Mouse (Mus musculus) olfactory bulb, adult 2 months (tissue): Measurements from ENCODE around the gene Luc7l3. TPM values are rescaled to one million over a fixed set of nuclear protein-coding genes. Genes with fewer than 3 reads are reported as not detected.
A peak's percentile ranks its signal among the peaks of the same experiment; 100 is the strongest.

Experiments
- H3K27ac ChIP-seq: fragments of 200-500 bp; 2 replicates; pipeline ENCODE4 v1.5.1; 2012; ENCODE audit warnings: low read depth, low read length; ENCODE audit not compliant: insufficient read depth
- H3K4me1 ChIP-seq: fragments of 200-500 bp; 2 replicates; pipeline ENCODE4 v1.6.1; 2012; ENCODE audit warnings: low read length; ENCODE audit not compliant: control insufficient read depth, insufficient read depth
- H3K4me3 ChIP-seq: fragments of 200-500 bp; 2 replicates; pipeline ENCODE4 v1.5.1; 2012; ENCODE audit warnings: mild to moderate bottlenecking, low read depth, low read length, moderate library complexity; ENCODE audit not compliant: insufficient read depth
- CTCF ChIP-seq: fragments of 200-500 bp; IDR thresholded peaks from 2 replicates; pipeline ENCODE4 v1.5.1; 2012; ENCODE audit warnings: low read depth, mild to moderate bottlenecking, low read length, moderate library complexity; ENCODE audit not compliant: insufficient read depth
- POLR2A ChIP-seq: fragments of 200-500 bp; IDR thresholded peaks from 2 replicates; pipeline ENCODE4 v1.6.1; 2012; ENCODE audit warnings: mild to moderate bottlenecking, low read depth, low read length, moderate library complexity; ENCODE audit not compliant: insufficient read depth
- WGBS: fragments of 180-500 bp; shearing (Covaris S2); methylation state at CpG from one replicate; pipeline ENCODE4 v1.1.7; 2018; 5-methylcytosine and 5-hydroxymethylcytosine counted together
- polyA plus RNA-seq: library from polyadenylated mRNA; stranded (reverse); fragments of >200 nt; gene quantifications from 2 replicates; pipeline ENCODE4 v1.2.4, GENCODE M21; 2012; ENCODE audit warnings: low replicate concordance; ENCODE audit not compliant: missing spikeins, insufficient read depth, insufficient read length

Luc7l3 gene
- polyA plus RNA-seq, 1 experiment: 287 TPM

GRCm38 (mm10) chr11:94285886-94286574 is 35.8 kb downstream of the Luc7l3 start:
- WGBS: 85% methylated on average over 11 of the region's 11 CpGs

GRCm38 (mm10) chr11:94283536-94284099 is 38.2 kb downstream of the Luc7l3 start:
- TF ChIP-seq POLR2A: no peak
- no peak for TF ChIP-seq CTCF
- 91% methylated on average over 6 of the region's 6 CpGs for WGBS
- H3K4me1 ChIP-seq: no peaks in the 10 kb centered on the region
- H3K27ac ChIP-seq: no peak overlapping the region
- no peak overlapping the region for H3K4me3 ChIP-seq

More at GRCm38 (mm10) chr11:94285886-94286574, 35.8 kb downstream of the Luc7l3 start:
- Histone ChIP-seq H3K27ac (no peak overlapping the region), H3K4me1 (no peaks in the 10 kb centered on the region), H3K4me3 (no peak overlapping the region)
- TF ChIP-seq CTCF: no peak
- TF ChIP-seq POLR2A: no peak

GRCm38 (mm10) chr11:94282291-94282690 is 39.5 kb downstream of the Luc7l3 start:
- Histone ChIP-seq H3K4me3 (no peak overlapping the region), H3K27ac (no peak overlapping the region), H3K4me1 (no peaks in the 10 kb centered on the region)
- TF ChIP-seq POLR2A: no peak
- 24% methylated on average over 5 of the region's 5 CpGs for WGBS

GRCm38 (mm10) chr11:94281199-94282181 is 40.3 kb downstream of the Luc7l3 start, which contains the start of gene Gm21885:
Gm21885 (plus strand) TSS chr11:94281873.
- 63% methylated on average over 11 of the region's 11 CpGs for WGBS
- TF ChIP-seq POLR2A (no peak), CTCF (no peak)
- Histone ChIP-seq H3K4me3 (no peak within 1 kb of the TSS), H3K27ac (no peak within 1 kb of the TSS), H3K4me1 (peaks cover 2% of the 10 kb centered on the region; the same call in 1 of the 2 replicates)

- Histone ChIP-seq H3K4me1 (peaks cover 2% of the 10 kb centered on the region; the same call in 1 of the 2 replicates), H3K27ac (peak overlapping the region; percentile 42; the same call in 1 of the 2 replicates), H3K4me3 (peak overlapping the region; percentile 38)
- no peak for TF ChIP-seq POLR2A
- TF ChIP-seq CTCF: peak; percentile 82
- WGBS: 6% methylated on average over 20 of the region's 20 CpGs
These were observed 44.9 kb downstream of the Luc7l3 start for GRCm38 (mm10) chr11:94276869-94277337.

GRCm38 (mm10) chr11:94275686-94276085 is 46.1 kb downstream of the Luc7l3 start:
- Histone ChIP-seq H3K4me1 (peaks cover 2% of the 10 kb centered on the region; the same call in 1 of the 2 replicates), H3K4me3 (no peak overlapping the region), H3K27ac (no peak overlapping the region)
- WGBS: 87% methylated on average over 2 of the region's 2 CpGs
- no peak for TF ChIP-seq POLR2A
- TF ChIP-seq CTCF: no peak

GRCm38 (mm10) chr11:94275226-94275625 is 46.6 kb downstream of the Luc7l3 start:
- H3K4me3 ChIP-seq: no peak overlapping the region
- TF ChIP-seq CTCF (no peak), POLR2A (no peak)
- WGBS: 72% methylated on average over 7 of the region's 7 CpGs
- H3K4me1 ChIP-seq: peaks cover 2% of the 10 kb centered on the region; the same call in 1 of the 2 replicates
- H3K27ac ChIP-seq: no peak overlapping the region

- peaks cover 2% of the 10 kb centered on the region; the same call in 1 of the 2 replicates for H3K4me1 ChIP-seq
- TF ChIP-seq POLR2A (no peak), CTCF (no peak)
- 93% methylated on average over 10 of the region's 10 CpGs for WGBS
- no peak overlapping the region for H3K4me3 ChIP-seq
- H3K27ac ChIP-seq: no peak overlapping the region
These were observed 47.5 kb downstream of the Luc7l3 start for GRCm38 (mm10) chr11:94274206-94274867.
